1 mouse cellular context compared by ENCODE assay signal in genomic region chr1:74714967-74715366, GRCm38 (mm10).
A peak's percentile ranks its signal among the peaks of the same experiment; 100 is the strongest.
TF ChIP-seq lines count a peak whose summit lies in the region.

No protein-coding gene starts in this region.

TF ChIP-seq in MEL, 35 proteins besides CTCF, POLR2A, EP300 and RAD21:
- 0 out of 2 replicates have a peak, but pooled peaks have one; percentile 19 for TF ChIP-seq TCF12 (IDR thresholded peaks at IDR 0.05; ENCODE audit: low read depth, low read length)
- TF ChIP-seq USF1 (IDR thresholded peaks at IDR 0.05; ENCODE audit: low read depth, low read length): no peak
- peak; percentile 55; the same call in 1 of the 2 replicates for TF ChIP-seq GATA1 (IDR thresholded peaks at IDR 0.05; ENCODE audit: low read depth, low read length)
TF ChIP-seq in MEL: peak in this region for 2.
